Mouse (Mus musculus) spleen, postnatal 14 days (tissue): Measurements from ENCODE around the gene Cic.
"Not testable (repeated sequence)": the region's sequence is repeated elsewhere in the genome, so short reads cannot be mapped to it uniquely, and the experiment has no call there.

ENCODE experiments used
- DNase-seq, 2 experiments: peaks; one replicate each; pipeline ENCODE4 v3.0.0; 2021 to 2022; ENCODE audit warnings: low spot score in 2 of 2

Gene Cic

DNA sequence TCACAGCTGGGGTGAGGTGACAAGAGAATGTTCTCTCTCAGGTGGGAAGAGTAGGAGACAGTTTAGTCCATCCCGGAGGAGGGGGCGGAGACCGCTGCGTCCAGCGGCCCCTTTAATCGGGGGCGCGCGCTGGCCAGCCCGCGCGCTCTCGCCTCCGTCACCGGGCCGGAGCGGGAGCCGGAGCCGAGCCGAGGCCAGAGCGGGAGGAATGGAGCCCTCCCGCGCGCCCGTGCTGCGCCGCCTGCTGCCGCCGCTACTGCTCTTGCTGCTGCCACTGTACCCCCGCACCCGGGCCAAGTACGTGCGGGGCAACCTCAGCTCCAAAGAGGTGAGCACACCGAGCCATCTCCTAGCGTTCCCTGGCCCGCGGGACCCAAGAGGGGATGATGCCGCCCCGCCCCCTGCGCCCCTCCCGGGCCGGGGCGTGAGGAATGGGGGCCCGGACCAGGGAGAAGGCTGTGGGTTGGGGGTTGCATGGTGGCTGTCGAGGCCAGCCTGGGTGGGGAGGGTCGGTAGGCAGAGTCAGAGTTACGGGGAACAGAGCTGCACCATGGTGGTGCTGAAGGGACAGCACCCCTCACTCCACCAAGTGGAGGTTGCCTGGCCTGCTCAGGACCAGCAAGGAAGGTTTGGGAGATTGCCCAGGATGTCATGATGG, 38.6 kb downstream of the Cic start, which contains the start of gene Tmem145:
Gene Tmem145, plus strand, starts transcription at position 151 of the 658 bp plus-strand sequence.
- no peak for DNase-seq

DNA sequence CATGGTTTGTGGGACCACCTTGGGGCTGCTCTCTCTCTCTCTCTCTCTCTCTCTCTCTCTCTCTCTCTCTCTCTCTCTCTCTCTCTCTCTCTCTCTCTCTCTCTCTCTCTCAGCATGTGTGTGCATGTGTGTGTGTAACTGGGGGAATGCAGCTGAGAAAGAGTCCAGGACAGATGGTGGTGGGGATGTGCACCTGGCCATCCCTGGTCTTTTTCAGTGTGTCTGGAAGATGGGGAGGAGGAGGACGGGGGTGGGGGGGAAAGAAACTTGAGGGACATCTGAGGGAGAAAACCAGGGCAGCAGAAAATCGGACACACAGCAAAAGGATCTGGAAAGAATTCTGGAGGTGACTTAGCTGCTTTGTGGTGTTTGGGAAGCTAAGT, 39.1 kb downstream of the Cic start:
- DNase-seq: no peak

DNA sequence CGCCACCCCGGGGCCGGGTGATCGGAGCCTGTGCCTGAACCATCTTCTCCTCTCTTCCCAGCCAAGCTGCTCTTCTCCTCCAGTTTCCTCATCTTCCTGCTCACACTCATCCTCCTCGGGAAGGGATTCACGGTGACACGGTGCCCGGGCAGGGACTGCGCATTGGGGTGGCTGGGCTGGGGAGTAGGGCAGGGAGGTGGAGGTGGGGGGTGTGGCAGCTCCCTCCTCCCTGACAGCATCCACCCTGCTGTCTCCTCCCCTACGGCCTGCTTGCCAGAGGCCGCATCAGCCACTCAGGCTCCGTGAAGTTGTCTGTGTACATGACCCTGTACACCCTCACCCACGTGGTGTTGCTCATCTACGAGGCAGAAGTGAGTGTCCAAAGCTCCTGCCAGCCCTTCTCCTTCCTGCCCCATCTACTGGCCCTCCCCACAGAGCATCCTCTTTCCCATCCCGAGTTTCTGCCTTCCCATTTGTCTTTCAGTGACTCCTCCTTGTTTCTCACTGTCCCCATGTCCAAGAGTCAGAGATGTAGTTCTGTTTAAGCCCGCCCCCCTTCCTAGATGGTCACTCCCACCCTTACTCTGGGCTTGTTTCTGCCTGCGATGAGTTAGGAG, 41.3 kb downstream of the Cic start:
- DNase-seq: no peak

DNA sequence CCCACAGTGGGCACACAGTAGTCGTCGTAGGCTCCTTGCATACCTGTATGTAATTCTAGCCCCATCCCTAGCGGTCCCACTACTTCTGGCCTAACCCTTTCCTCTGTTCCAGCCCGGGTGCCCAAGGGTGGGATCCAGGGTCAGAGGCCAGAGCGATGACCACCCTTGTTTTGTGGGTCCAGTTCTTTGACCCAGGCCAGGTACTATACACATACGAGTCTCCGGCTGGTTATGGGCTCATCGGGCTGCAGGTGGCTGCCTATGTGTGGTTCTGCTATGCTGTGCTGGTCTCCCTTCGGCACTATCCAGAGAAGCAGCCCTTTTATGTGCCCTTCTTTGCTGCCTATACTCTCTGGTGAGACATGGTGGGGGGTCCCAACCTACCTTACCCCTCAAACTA, 41.9 kb downstream of the Cic start:
- no peak for DNase-seq

DNA sequence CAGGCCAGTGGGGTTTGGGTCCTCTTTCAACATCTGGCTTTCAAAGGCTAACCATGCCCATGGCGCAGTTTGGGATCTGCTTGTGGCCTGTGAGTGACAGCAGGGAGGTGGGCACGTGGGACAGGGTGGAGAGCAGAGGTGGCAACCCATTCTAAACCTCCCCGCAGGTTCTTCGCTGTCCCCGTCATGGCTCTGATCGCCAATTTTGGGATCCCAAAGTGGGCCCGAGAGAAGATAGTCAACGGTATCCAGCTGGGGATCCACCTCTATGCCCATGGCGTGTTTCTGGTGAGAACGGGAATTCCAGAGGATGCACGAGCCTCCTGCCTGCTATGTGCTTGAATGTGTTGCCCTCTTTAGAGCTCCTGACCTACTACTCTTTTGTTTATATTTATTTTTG, 43.7 kb downstream of the Cic start:
- no peak for DNase-seq

DNA sequence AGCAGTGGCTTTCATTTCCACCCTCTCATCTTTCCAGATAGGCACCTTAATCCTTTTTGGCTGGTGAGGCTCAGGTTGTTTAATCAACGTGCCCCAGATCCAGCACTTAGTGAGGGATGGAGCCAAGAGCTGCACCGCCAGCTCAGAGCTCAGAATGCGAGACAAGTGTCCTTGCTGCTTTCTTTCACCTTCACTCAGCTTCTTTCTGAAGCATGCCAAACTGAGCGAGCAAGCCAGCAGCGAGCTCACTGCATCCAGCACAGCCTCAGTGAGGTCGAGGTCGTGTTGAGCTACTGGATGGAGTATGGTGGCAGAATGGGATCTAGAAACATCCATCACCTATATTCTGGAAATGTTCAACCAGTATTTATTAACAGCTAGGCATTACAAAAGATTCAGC, 45.8 kb downstream of the Cic start:
- DNase-seq: no peak

DNA sequence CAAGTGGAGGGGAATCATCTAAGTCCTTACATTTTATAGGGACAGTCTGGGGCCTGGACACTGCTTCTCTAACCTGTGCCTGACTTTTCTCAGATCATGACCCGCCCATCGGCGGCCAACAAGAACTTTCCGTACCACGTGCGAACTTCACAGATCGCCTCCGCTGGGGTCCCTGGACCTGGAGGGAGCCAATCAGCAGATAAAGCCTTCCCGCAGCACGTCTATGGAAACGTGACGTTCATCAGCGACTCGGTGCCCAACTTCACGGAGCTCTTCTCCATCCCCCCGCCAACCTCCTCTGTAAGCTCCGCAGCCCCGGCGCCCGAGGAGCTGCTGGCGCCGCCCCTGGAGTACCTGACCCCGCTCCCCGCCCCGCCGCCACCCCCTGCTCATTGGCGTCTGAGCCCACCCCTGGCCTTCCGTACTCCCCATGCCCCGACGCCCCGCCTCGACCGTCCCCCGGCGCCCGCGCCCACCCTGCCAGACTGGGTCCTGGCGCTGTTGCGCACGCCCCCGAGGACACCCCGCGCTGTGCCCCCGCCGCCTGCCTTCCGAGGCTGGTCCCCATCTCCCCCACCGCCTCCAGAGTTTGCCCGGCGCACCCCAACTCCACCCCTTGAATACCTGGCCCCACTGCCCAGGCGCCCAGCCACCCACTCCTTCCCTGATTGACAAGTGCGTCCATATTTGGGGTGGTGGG, 47.3 kb downstream of the Cic start:
- no peak for DNase-seq

DNA sequence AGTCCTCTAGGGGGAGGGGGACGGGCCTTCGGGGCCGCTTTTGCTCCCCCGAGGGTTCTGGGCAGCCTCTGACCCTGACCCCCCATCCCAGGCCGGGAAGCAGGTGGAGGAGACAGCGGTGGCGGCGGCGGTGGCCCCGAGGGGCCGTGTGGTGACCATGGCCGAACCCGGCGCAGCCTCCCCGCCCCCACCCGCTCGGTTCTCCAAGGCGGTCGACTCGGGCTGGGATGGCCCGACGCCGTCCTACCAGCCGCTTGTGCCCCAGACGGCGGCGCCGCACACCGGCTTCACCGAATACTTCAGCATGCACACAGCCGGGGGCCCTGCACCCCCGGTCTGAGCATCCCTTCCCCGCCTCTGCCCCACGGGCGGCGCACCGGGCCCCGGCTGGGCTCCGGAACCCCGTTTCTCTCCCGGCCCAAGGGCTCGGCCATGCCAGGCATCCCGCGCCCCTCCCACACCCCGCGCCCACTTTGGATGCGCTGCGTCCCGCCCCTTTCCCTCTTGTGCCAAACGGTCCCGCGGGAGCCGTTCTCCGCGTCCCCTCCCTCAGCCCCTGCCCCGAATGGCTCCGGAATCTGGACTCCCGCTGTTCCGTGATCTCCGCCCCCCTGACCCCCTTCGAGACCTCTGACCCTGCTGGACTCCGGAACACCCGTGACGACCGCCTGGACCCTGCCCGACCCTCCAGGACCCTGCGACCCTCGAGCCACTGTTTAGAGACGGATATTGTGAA, 48.0 kb downstream of the Cic start:
- no peak for DNase-seq

DNA sequence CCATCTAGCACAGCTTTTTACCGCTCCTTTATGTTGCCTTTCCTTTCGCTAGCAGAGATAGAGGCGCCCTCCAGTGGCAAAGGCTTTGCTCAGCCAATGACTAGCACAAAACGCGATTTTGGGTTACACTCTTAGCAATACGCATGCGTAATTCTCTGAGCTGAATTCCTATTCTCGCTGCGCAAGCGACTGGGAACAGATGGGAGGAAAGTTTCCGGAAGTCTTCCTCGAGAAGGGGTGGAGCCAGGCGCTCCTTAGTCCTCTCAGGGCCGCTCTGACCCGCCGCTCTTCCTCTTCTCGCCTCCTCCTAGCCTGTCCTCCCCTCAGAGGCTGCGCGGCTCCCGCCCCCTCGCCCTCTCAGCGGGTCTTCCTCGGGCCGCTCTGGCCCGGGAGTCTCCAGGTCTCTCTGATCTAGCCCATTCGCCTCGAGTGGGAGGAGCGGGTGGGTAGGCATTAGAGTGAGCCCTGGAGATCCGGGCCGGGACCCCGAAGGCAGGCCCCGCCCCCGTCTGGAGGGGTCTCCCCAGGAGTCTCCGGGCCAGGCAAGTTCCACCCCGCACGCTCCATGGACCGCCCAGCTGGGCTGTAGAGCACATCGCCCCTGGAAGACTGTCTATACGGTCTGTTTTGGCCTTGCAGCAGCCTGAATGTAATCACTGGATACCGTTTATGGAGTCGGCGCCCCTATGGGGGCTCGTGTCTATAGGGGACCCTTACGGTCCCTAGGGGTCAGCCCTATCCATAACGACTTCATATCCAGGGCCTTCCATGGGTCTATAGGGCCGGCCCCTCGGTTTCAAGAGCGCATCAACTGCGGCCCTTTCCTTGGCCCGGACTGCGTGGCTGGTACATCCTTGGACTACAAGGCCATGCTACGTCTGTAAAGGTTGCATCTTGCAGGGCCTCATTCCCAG, 49.3 kb downstream of the Cic start, which contains the start of gene Megf8:
Gene Megf8, plus strand, starts transcription at position 633 of the 914 bp plus-strand sequence.
- peak; percentile 72 to 83 for DNase-seq

DNA sequence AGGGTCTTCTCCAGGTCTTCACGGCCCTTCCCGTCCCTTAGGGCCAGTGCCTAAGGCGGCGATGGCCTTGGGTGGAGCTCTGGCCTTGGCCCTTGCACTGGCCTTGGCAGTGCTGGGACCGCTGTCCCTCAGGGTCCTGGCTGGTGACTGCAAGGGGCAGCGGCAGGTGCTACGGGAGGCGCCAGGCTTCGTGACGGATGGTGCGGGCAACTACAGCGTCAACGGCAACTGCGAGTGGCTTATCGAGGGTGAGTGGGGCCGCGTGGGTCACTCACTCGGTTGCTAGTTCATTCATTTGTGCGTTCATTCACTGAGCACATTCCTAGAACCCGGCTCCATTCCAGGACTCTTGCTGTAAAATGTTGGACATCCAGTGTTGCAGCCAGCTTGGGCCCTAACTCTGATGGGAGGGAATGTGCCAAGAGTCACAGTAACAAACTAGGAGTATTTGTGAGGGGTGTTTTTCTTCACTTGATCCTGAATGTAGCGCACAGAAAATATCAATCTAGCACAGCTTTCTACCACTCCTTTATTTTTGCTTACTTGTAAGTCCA, 50.0 kb downstream of the Cic start:
- no peak for DNase-seq

DNA sequence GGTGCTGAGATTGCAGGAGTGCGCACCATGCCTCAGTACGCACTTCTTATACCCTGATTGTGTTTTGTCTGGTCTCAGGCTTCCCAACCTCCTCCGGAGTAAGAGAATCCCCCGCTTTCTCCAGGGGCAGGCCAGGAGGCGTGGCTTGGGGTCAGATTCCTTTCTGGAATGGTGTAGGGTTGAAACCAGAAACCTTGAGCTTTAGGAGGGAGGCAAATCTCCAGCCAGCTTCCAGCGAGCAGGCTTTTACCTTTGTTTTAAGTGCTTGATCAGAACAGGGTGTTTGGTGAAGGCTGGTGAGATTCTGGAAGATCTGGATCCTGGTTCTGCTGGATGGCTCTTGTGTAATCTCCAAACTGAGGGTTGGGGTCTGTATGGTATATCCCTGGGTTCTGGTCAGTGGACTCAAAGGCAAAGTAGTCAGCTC, 54.6 kb downstream of the Cic start:
- DNase-seq: no peak

DNA sequence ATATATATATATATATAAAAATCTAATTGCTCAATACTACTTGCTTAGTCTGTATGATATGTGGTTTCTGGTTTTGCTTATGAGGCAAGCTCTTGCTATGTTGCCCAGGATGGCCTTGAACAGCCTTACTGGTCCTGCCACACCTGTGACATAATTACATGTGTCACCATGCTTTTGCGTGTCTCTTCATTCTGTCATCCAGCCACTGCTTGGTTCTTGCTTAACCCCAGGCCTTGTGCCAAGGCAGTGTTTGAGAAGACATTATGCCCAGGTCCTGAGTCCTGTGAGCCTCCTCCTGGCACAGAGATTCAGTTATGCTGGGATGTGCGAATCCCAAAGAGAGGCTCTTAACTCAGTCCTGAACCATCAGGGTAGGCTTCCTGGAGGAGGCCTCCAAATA, 55.7 kb downstream of the Cic start:
- DNase-seq: no peak

DNA sequence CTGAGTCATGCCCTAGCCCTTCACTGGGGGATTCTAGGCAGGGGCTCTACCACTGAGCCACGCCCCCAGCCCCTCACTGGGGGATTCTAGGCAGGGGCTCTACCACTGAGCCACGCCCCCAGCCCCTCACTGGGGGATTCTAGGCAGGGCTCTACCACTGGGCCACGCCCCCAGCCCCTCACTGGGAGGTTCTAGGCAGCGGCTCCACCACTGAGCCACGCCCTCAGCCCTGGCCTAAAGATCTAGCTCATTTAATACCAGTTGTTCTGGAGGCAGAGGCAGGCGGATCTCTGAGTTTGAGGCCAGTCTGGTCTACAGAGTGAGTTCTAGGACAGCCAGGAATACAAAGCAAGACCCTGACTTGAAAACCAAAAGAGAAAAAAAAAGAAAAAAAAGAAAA, 57.9 kb downstream of the Cic start:
- DNase-seq: not testable (repeated sequence)

DNA sequence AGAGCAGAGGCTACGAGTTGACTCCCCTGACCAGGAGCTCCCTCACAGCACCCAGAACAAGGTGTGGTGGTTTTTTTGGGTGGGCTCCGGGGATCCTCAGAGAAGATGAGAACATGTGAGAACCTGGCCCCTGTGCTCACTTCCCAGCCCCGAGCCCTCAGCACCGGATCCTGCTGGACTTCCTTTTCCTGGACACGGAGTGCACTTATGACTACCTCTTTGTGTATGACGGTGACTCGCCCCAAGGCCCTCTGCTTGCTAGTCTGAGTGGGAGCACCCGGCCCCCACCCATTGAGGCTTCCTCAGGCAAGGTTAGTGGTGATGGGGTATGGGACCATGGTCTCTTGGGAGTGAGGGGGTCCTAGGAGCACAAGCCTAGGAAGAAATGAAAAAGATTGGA, 58.7 kb downstream of the Cic start:
- DNase-seq: no peak

DNA sequence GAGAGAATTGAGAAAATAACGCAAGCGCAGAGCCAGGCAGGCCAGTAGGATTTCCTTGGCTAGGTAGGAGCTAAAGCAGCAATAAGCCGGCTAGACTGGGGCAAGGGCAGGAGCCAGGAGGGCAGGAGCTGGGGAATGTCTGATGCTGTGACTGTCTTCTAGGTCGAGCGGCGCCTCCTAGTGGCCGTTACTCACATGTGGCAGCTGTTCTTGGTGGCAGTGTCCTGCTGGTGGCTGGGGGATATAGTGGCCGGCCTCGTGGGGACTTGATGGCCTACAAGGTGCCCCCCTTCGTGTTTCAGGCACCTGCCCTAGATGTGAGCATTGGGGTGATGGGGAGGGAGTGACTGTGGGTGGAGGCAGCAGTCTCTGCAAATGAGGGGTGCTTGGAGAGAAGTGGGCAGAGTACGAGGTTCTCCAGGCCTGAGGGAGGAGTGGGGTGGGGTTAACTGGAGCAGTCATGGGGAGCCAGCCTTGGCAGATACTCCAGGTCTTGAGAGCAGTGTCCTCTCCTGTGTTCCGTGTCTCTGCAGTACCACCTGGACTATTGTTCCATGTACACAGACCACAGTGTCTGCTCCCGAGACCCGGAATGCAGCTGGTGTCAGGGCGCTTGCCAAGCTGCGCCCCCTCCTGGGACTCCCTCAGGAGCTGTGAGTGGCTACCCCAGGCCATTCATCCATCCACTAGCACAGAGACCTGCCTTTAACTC, 66.2 kb downstream of the Cic start:
- DNase-seq: peak; percentile 55 to 69

DNA sequence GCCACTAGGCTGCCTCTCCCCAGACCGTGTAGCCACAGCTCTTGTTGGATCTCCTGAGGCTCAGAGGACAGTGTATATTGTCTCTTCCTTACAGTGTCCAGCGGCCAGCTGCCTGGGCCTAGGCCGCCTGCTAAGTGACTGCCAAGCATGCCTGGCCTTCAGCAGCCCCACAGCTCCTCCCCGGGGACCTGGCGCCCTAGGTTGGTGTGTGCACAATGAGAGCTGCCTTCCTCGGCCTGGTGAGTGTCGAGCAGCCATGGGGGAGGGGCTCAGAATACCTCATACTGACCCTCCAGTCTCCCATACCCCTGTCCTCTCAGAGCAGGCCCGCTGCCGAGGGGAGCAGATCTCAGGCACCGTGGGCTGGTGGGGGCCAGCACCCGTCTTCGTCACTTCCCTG, 67.0 kb downstream of the Cic start:
- DNase-seq: no peak

DNA sequence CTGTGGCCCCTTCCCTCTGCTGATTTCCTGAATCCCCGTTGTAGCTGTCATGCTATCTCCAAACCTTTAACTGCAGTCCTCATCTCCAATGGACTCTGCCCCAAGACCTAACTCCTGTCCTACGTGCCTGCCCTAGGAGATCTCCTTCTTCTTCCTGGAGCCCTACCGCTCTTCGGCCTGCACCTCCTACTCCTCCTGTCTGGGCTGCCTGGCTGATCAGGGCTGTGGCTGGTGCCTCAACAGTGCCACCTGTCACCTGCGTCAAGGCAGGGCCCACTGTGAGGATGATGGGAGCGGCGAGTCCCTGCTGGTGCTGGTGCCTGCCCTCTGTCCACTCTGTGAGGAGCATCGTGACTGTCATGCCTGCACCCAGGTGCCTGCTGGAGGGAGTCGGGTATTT, 71.8 kb downstream of the Cic start:
- no peak for DNase-seq

DNA sequence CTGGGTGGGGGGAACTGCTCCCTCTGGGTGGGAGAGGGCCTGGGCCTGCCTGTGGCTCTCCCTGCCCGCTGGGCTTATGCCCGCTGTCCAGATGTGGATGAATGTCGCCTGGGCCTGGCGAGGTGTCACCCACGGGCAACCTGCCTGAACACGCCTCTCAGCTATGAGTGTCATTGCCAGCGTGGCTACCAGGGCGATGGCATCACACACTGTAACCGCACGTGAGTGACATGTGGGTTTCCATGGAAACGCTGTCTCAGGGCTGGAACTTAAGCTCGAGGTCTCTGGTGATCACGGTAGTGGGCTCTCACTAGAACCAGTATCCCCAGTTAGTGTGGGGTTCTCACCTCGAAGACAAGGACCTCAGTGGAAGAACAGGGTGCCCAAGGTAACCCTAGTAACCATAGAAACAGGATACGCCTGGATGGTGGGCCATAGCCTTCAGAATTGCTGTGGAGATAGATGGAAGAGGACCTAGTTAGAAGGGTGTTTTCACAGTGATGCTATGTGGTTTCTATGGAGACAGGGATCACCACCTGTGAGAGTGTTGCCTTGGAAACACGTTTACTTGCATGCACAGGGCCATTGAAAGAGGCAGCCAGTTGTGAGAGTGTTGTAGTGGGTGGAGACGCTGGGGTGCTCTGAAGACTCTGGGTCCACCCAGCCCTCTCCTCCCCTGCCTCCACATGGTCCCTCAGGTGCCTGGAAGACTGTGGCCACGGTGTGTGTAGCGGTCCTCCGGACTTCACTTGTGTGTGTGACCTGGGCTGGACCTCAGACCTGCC, 73.7 kb downstream of the Cic start:
- DNase-seq: no peak
